Mouse (Mus musculus) ES-E14 (cell line): ENCODE measurements around the gene Tnr.

ENCODE experiments used
- CHD2 ChIP-seq: IDR thresholded peaks from 2 replicates; pipeline ENCODE4 v1.6.1; 2014; ENCODE audit warnings: mild to moderate bottlenecking, low read depth, low read length, inconsistent platforms
- HCFC1 ChIP-seq: IDR thresholded peaks from 2 replicates; pipeline ENCODE4 v1.6.1; 2012; ENCODE audit warnings: low read length, inconsistent platforms, borderline replicate concordance; ENCODE audit not compliant: insufficient read depth
- MAFK ChIP-seq: IDR thresholded peaks from 2 replicates; pipeline ENCODE4 v1.6.1; 2014; ENCODE audit warnings: mild to moderate bottlenecking, low read depth, low read length, inconsistent platforms; ENCODE audit not compliant: insufficient read depth
- ZNF384 ChIP-seq: IDR thresholded peaks from 2 replicates; pipeline ENCODE4 v1.6.1; 2012; ENCODE audit warnings: low read depth, low read length, inconsistent platforms

DNA sequence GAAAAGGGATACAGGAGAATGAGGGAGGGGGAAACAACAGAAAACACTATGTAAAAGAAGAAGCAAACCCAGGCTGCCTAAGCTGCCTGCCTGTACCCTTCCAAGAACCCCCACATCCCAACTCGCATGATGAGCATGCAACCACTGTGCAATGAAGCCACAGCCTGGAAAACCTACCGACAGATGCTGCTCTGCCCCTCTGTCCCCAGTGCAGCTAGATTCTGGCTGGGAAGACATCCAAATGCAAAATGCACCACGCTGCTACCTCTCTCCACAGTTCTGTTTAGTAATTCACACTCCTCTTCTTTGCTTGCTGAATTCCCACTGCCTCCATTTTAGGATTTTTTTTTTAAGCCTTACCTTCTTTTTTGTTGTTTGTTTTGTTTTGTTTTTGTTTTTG, 295.9 kb downstream of the Tnr start:
- TF ChIP-seq HCFC1 (no peak), MAFK (no peak), ZNF384 (no peak), CHD2 (no peak)
